Mouse (Mus musculus) left cerebral cortex, postnatal 4 days (tissue): Measurements from ENCODE around the gene Ubac2. TPM values are rescaled to one million over a fixed set of nuclear protein-coding genes. Genes with fewer than 3 reads are reported as not detected.
"Not testable (repeated sequence)": the region's sequence is repeated elsewhere in the genome, so short reads cannot be mapped to it uniquely, and the experiment has no call there.

ENCODE experiments used
- DNase-seq: peaks from one replicate; pipeline ENCODE4 v3.0.0-alpha.2; 2022
- intact Hi-C: fragments of 180-260 bp; cut with DNase I; formaldehyde crosslinking; loops from one replicate; pipeline ENCODE4 v1.15.1; 2025
- total RNA-seq, 2 experiments: library from RNA; stranded (reverse); gene quantifications; 2 replicates each; pipeline ENCODE4 v1.2.3; 2021

Gene Ubac2
- total RNA-seq, 2 experiments from 2014 or later, result 24.2 to 25.3 TPM

DNA sequence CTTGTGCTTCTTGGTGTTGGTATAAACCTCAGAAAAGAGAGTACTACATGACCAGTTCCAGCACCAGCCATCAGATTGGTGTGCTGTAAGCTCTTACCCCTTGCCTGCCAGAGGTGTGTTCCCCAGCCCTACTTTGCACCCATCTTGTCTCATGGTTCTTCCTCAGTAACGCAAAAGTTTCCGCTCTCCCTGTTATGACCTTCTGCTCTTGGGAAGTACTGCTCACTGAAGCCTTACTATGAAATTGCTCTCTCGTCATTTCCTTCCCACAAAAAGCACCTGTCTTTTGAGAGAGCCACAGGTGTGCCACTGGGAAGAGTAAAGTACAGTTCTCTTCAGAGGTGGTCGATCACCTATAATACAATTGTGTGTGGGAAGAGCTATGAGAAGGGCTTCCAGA, 151.4 kb downstream of the Ubac2 start:
- intact Hi-C loops, result no loop called here
- DNase-seq, result no peak

DNA sequence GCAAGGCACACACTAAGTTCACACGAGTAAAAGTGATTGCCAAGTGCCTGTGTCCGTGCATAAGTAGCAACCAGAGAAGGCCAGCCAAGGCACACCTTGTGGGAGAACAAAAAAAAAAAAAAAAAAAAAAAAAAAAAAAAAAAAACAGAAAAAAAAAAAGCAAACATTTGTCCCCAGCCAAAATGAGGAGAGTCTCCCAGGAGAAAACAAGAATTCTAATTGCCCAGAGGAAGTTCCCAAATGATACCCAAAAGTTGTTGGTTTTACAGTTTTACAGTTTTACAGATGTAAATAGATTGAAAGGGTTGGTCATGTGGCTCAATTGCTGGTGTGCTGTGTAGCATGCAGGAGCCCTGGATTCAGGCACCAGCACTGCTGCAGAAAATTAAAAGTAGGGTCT, 153.6 kb downstream of the Ubac2 start:
- intact Hi-C loops, result no loop called here
- no peak for DNase-seq

DNA sequence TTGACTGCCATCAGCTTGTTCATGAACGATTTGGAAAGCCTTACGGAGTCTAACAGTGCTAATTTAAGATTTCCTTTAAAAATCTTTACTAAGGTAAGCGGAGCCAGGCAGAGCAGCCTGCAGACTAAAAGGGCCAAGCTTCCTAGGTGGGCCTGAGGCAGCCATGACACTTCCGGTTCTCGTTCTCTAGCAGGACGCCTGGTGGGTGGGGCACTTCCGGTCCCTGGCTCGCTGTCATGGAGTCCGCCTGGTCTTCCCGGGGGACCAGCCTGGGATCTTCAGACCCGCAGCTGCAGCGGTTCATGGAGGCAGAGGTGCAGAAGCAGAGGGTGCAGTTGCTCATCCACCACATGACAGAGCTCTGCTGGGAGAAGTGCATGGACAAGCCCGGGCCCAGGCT, 156.0 kb downstream of the Ubac2 start, which contains the start of gene Timm8a2:
Gene Timm8a2 (plus strand): TSS at position 224 of the 400 bp plus-strand sequence.
- no peak for DNase-seq
- intact Hi-C loops, result no loop called here

DNA sequence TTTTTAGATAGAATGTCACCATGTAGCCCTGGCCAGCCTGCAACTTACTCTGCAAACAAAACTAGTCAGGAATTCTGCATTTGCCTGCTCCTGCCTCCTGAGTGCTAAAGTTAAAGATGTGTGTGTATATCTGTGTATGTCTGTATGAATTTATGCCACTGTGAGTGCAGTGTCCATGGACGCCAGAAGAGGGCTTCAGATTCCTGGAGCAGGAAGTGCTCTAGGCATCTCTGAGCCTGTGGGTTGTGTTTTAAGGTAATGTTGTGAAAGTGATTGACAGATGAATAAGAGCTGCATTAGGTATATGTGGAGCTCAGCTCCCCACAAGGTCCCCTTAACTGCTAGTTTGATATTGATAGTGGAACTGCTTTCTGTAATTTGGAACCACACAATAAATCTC, 156.8 kb downstream of the Ubac2 start:
- intact Hi-C loops, result no loop called here
- no peak for DNase-seq

DNA sequence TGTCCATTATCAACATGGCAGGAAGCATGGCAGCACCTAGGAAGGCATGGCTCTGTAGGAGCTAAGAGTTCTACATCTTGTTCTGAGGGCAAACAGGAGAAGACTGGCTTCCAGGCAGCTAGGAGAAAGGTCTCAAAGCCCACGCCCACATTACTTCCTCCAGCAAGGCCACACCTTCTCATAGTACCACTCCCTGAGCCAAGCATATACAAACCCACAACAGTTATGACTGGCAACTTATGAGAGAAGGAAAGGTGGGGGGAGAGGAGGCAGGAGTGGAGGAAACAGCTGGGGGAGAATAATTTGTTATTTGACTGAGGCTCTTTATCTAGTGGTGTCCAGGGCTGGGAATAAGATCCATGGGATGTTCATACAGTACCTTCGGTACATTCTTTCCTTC, 157.4 kb downstream of the Ubac2 start:
- DNase-seq, result no peak
- intact Hi-C loops, result no loop called here

DNA sequence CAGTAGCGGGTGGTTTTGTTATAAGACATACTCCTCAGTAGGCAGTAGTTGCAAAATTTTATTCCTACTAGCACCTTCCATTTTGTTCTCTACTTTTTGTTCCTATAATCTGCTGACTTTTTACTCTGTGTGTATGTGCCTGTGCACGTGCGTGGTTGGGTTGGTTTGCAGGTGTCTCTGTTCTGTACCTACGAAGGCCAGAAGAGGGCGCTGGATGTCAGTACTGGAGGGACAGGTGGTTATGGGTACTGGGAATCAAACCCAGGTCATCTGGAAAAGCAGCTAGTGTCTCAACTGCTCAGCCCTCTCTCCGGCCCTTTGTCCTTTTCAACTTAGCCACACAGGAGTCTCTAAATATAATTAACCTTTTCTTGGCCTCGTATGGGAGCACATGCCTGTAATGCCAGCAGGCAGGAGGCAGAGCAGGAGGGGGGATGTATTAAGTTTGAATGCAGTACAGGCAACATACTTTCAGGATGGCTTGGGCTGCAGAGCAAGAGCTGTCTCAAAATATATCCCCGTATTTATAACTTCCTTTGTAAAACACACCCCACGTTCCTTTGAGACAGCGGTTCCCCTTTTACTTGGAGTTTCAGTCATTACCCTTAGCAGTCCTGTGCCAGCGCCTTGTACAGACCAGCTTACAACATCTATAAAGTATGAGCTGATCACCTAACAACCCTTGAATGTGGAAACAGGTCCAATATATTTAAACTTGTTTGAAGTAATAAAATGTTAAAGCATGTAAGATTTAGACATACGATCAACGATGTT, 160.6 kb downstream of the Ubac2 start:
- no peak for DNase-seq
- intact Hi-C loops, result no loop called here

DNA sequence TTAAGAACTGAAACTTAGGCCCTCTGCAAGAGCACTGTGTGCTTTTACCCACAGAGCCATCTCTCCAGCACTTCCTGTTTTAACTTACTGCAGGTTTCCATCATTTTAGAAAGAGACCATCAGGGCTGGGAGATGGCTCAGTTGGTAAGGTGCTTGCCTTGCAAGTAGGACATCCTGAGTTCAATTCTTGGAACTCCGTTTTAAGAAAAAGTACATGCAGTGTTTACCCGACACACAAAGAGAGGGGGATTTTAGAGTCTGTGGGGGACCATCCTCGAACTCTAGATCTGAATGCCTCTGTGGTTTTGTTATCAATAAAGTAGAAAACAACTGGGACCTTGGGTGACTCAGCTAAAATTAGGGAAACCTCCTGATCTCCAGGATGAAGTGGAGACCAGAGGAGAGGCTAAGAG, 163.0 kb downstream of the Ubac2 start:
- no peak for DNase-seq
- intact Hi-C loops, result no loop called here

DNA sequence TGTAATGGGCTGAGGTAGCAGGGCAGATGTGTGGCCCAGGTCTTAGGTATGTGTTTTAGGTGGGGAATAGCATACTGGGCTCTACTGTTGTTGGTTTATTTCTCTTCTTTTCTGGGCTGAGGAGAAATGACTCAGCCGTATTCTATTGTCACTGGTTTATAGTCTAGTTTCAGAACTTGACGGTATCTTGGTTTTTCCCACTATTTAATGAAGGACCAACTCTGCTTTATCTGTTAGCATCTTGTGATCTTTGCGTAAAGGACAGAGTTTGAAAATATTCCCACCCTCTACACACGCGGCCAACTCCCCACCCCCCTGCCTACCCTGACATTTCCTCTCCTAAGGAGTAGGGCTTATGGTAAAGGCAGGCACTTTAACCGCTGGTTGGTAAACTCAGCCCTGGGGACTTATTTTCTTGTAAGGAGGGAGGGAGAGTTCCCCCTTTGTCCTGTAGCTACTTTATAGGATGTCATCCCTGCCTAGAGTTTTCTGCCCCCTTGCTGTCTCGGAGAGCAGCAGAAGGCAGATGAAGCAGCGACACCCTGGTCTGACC, 163.8 kb downstream of the Ubac2 start:
- DNase-seq, result no peak
- intact Hi-C loops, result no loop called here

DNA sequence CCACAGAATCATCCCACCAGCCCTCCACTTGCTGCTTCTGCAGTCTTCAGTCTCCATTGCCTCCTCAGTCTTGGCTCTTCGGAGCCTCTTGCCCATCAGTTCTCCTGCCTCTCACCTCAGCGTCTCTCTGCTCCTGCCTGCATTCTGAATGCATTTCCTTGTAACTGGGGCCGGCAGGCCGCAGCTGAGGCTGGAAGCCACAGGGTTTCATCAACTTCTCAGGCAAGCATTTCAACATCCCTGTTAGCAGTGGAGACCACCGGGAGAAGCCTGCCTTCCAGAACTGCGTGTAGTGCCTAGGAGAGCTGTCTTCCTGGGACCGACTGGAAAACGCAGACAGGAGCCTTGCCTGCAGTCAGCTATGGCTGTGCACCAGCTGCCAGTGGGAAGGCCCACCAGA, 169.4 kb downstream of the Ubac2 start:
- intact Hi-C loops, result no loop called here
- DNase-seq, result no peak

DNA sequence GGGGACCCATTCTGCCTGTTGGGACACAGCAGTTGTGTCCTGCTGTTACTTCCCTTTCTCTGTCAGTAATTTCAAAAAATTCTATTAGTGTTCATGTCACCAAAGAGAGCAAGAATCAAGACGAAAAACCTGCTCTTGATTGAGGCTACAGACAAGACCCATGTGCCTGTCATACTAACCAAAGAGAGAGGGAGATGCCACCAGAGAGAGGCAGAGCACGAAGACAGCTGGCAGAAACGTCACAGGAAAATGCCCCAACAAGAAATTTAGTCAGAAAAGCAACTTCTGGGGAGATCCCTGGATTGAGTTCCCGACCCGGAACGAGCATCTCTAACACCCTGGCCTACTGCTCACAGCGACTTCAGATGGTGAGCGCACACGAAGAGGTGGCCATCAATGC, 170.4 kb downstream of the Ubac2 start:
- intact Hi-C loops, result no loop called here
- no peak for DNase-seq

DNA sequence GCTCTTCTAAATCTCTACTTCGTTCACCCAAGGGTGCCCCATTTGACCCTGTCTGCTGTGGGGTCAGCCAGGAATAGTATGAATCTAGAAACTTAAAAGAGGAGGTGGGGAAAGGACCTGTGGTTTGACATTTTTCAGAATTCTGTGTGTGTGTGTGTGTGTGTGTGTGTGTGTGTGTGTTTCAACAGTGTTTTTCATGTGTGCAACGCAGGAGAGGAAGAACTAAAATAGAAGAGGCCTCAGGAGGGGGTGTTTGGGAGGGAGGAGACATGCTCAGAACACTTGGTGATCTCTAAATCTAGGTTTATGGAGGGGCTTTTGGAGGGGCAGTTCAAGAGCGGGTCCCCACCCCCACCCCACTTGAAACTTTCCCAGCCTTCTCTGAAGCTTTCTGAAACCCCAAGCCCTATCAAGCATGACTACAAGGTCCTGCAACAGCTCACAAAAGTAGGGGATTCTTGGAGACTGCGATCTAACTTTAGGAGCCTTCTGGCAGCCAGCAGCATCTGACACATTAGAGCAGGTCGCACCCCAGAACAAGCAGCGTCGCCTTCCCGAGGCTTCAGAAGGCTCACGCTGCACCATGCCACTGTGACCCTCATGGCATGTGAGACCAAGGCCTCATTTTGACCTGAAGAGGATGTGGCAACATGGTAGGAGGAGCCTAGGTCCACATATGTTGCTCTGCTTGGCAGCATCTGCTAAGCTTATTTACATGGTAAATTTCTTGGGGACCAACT, 174.6 kb downstream of the Ubac2 start:
- intact Hi-C loops, result no loop called here
- DNase-seq, result no peak

DNA sequence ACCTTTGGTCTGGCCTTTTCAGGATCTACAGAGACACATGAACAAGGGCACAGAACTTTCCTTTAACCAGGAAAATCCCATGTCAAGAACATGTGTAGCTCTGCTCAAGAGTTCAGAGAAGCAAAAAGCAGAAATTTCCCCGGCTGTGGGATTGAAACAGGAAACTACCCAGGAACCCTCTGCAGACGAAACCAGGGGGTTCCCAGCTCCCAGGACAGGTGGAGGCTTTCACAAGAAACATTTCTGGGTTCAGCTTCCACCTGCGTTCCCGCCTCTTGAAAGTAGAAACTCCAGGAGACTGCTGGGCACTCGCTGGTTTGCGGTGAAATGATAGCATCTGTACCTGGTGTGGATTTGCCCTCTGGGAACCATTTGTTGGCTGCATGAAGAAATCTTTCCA, 178.5 kb downstream of the Ubac2 start:
- intact Hi-C loops, result no loop called here

DNA sequence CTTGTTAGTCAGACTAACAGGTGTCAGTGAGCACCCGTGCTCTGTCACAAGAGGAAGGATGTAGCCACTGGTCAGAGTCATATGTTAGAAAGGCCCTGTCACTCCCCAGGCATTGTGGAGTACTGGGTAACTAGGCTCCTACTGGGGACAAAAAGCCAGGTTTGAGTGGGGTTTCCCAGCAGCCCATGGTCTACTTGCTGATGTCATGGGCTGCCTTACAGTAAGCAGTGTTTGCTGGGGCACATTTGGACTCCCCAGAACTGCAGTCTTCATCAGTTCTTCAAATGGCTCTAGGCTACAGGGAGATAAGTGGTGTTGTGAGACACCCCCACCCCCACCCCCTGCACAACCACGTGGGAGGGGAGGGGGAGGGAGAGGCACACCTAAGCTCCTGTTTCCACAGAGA, 179.5 kb downstream of the Ubac2 start:
- intact Hi-C loops, result no loop called here
- DNase-seq, result no peak

More for the DNA sequence above, 178.5 kb downstream of the Ubac2 start:
- DNase-seq, result no peak

DNA sequence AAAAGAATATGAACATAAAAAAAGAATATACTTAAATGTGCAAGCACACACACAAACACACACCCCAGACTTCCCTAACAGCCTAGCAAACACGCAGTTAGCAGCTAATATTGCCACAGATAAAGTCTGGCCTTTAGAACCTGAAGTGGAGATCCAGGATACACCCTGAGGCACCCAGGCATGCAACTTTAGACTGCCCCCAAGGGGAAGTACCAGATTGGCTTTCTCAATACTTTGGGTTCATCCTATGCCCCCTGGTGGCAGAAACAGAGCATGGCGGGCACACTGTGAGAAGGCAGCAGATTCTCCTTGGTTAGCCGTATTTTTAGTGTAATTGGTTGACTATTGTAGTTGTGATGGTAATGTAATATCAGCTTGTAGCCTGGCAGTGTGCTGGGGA, 182.2 kb downstream of the Ubac2 start:
- peak; percentile 77 for DNase-seq
- intact Hi-C loops, result loop anchor here (2.0 to 5.0 kb wide), 2 partner anchors 72 to 130 kb away; no protein-coding TSS in a partner anchor

DNA sequence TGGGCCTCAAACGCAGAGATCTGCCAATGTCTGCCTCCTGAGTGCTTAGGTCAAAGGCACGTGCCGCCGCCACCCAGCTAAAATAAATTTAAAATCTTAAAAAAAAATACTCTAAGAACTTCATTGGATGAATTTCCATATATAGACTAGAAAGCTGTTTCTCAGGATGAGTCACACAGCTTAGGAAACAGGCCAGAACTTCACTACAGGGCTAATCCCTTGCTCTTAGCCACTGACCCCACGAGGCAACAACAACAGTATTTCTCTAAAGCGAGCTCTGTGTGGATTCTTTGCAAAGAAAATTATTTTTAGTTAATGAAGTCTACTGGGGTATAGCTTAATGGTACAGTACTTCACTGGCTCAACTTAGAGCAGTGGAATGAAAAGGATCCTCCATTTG, 183.0 kb downstream of the Ubac2 start:
- intact Hi-C loops, result loop anchor here (2.0 to 5.0 kb wide), 2 partner anchors 71 to 131 kb away; no protein-coding TSS in a partner anchor
- DNase-seq, result no peak

DNA sequence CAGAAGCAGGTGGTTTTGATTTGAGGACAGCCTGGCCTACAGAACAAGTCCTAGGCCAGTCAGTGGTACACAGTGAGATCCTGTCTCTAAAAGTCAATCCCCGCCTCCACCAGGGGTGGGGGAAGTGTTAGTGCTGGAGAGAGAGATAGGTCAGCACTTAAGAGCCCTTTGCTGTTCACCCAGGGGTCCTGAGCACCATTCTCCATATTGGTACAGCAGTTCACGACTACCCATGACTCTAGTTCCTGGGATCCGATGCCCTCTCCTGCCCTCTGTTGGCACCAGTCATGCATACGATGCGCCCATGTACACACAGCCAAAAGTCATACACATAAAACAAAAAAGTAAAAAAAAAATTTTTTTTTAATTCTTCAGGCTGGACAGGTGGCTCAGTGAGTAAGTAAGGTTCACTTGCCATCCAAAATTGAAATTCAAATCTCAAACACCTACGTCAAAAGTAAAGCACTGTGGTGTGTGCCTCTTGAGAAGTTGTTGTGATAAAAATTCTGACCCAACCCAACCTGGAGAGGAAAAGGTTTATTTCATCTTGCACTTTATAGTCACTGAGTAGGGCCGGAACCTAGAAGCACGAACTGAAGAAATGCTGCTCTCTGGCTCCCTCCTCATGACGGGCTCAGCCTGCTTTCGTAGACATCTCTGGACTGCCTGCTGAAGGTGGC, 184.1 kb downstream of the Ubac2 start:
- no peak for DNase-seq
- intact Hi-C loops, result loop anchor here (5.0 kb wide), 1 partner anchor 70 kb away; no protein-coding TSS in a partner anchor

DNA sequence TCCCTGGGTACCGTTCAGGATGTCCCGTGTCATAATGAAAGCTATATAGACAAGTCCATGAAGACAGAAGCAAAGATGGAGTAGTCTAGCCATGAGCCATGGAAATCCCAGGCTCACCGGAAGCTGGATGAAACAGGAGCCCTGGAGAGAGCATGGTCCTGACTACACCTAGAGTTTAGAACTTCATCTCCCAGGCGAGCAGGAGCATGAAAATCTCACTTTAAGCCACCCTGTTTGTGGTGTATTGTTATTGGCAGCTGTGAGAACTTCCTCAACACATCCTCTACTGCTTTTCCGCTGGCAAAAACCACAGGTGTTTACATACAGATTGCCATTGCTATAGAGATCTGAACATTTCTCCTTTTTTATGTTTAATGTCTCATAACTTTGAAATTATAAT, 185.2 kb downstream of the Ubac2 start:
- intact Hi-C loops, result loop anchor here (5.0 kb wide), 1 partner anchor 69 kb away; no protein-coding TSS in a partner anchor
- DNase-seq, result no peak

DNA sequence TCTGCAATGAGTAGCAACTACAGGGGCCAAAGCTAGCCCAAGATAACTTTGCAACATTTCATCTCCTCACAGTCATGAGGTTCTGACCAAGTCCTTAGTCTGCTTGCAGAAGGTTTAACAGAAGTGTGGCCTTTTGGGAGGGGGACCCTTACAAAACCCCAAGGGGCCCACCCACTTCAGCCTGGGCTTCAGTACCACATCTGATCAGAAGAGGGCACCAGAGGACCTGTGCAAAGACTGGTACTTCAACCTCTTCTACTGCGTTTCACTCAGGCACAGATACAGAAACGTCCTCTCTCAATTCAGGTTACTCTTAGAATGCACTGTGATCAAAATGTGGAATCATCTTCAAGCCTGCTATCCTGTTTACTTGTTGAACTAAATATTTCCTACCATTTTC, 186.1 kb downstream of the Ubac2 start:
- intact Hi-C loops, result loop anchor here (5.0 kb wide), 1 partner anchor 68 kb away; no protein-coding TSS in a partner anchor
- peak; percentile 68 for DNase-seq

DNA sequence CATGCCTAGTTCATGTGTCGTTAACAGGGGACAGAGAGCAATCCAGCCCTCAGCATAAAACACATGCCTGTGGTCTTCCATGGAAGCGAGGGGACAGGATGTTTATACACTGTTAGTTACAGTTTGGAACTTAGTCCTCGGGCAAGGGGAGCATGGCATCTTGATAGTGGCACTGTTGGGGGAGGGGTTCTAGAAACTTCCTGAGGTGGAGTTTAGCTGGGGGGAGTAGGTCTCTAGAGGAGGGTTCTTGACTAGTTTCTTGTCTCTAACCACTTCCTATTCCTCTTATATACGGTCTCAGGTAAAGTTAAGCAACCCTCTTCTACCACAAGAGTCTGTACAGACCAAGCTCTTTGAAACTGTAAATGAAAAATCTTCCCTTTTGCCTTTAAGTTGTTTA, 187.8 kb downstream of the Ubac2 start:
- DNase-seq, result no peak
- intact Hi-C loops, result no loop called here

DNA sequence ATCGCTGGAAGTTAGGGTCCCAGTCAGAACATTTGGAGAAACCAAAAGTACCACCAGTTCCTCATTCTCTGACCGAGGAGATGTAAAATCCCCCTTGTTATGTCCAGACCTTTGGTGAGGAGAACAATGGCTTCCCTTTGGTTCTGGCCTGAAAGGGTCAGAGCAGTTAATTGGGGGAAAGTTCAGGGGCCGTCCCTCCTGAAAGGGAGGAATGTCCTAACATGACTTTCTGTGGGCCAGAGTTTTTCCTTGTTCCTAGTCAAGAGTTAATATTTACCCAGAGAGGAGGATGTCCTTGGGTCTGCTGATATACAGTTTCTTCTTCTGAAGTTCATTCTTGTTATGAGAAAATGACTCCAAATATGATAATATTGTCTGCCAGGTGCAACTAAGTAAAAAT, 189.6 kb downstream of the Ubac2 start:
- intact Hi-C loops, result not testable (repeated sequence)

More for the DNA sequence above, 189.6 kb downstream of the Ubac2 start:
- not testable (repeated sequence) for DNase-seq
